Mouse (Mus musculus) brain, embryonic 14.5 days (tissue): ENCODE measurements around the gene Pigm.

Source experiments
- CTCF ChIP-seq: fragments of 200-500 bp; IDR thresholded peaks from 2 replicates; pipeline ENCODE4 v1.5.1; 2012; ENCODE audit warnings: inconsistent platforms, mild to moderate bottlenecking, moderate library complexity, borderline replicate concordance; ENCODE audit not compliant: insufficient read depth, insufficient read length; ENCODE audit errors: extremely low read depth
- POLR2A ChIP-seq: fragments of 200-500 bp; IDR thresholded peaks from 2 replicates; pipeline ENCODE4 v1.6.1; 2012; ENCODE audit warnings: mild to moderate bottlenecking, inconsistent platforms, borderline replicate concordance; ENCODE audit not compliant: poor library complexity, insufficient read depth, insufficient read length, severe bottlenecking; ENCODE audit errors: extremely low read depth

- TF ChIP-seq CTCF (no peak), POLR2A (no peak)
Measured at GRCm38 (mm10) chr1:172352453-172352852, 23.9 kb upstream of the Pigm start.
